Mouse (Mus musculus): Measurements from ENCODE around the gene Snhg11.

DNA sequence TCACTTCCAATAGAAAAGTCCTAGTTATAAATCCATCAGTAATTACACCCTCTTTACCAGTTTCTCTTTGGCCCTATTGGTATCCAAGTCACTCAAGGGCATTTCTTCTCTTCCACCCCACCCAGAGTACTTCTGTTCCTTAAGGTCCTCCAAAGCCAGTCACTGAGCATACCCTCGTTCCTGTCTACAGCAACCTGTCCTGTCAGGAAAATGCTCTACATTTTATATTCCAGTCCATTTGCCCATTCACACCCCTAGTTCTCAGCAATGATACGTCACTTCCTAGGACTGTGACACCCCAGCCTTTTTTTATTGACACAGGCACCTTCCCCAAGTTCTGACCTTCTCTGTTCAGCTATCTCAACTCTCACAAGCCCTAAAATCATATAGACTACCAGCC, 20.2 kb upstream of the Snhg11 start:
- TF ChIP-seq CHD2 (IDR thresholded peaks at IDR 0.05; ENCODE audit: low read depth, low read length): no peak
- TF ChIP-seq MAFK (IDR thresholded peaks at IDR 0.05; ENCODE audit: insufficient read depth, low read depth, low read length): no peak

Measured in ES-E14 (cell line).